Mouse (Mus musculus) intestine, embryonic 14.5 days (tissue): ENCODE results near the gene Nrbp1. TPM values are rescaled to one million over a fixed set of nuclear protein-coding genes. Genes with fewer than 3 reads are reported as not detected.

Experiments
- ATAC-seq: fragments of 200-750 bp; cut with Nextera tagmentation; replicated peaks from 2 replicates; pipeline ENCODE4 v1.8.0; 2017; ENCODE audit warnings: low read depth, moderate number of reproducible peaks, moderate TSS enrichment, moderate library complexity; ENCODE audit not compliant: low FRiP score, low TSS enrichment
- DNase-seq: peaks from one replicate; pipeline ENCODE4 v3.0.0-alpha.2; 2018; ENCODE audit warnings: low spot score
- H3K27ac ChIP-seq: fragments of 300-500 bp; sonication (generic); 2 replicates; pipeline ENCODE4 v1.5.1; 2014; ENCODE audit warnings: low read depth, mild to moderate bottlenecking, control low read depth
- H3K27me3 ChIP-seq: fragments of 300-500 bp; sonication (generic); replicated peaks from 2 replicates; pipeline ENCODE4 v1.6.1; 2014; ENCODE audit warnings: low read length, control low read depth; ENCODE audit not compliant: control insufficient read depth, insufficient read depth
- H3K36me3 ChIP-seq: fragments of 300-500 bp; sonication (generic); 2 replicates; pipeline ENCODE4 v1.6.1; 2014; ENCODE audit warnings: low read length, control low read depth; ENCODE audit not compliant: control insufficient read depth, insufficient read depth
- H3K4me1 ChIP-seq: fragments of 300-500 bp; sonication (generic); replicated peaks from 2 replicates; pipeline ENCODE4 v1.6.1; 2014; ENCODE audit warnings: low read length, control low read depth, mixed read lengths; ENCODE audit not compliant: control insufficient read depth, insufficient read depth
- H3K4me2 ChIP-seq: fragments of 300-500 bp; sonication (generic); 2 replicates; pipeline ENCODE4 v1.6.1; 2014; ENCODE audit warnings: low read length
- H3K4me3 ChIP-seq: fragments of 300-500 bp; sonication (generic); 2 replicates; pipeline ENCODE4 v1.5.1; 2014; ENCODE audit warnings: low read depth, low read length, control low read depth, mixed read lengths
- H3K9ac ChIP-seq: fragments of 300-500 bp; sonication (generic); 2 replicates; pipeline ENCODE4 v1.6.1; 2014; ENCODE audit warnings: mild to moderate bottlenecking, low read length
- H3K9me3 ChIP-seq: fragments of 300-500 bp; sonication (generic); 2 replicates; pipeline ENCODE4 v1.6.1; 2016; ENCODE audit warnings: low read length, control low read depth; ENCODE audit not compliant: control insufficient read depth
- WGBS: fragments of 180-500 bp; shearing (Covaris S2); extraction: QIAGEN DNeasy Blood & Tissue Kit; methylation state at CpG from one replicate; pipeline ENCODE4 v1.1.7; 2014; 5-methylcytosine and 5-hydroxymethylcytosine counted together
- polyA plus RNA-seq: library from polyadenylated mRNA; unstranded; fragments of >200 nt; fragmentation: Nextera tagmentation; extraction: Ambion mirVana; gene quantifications from 2 replicates; pipeline ENCODE4 v1.2.1, GENCODE M21; 2014

Gene Nrbp1
- polyA plus RNA-seq, 1 experiment from 2014 or later, result 138 TPM

DNA sequence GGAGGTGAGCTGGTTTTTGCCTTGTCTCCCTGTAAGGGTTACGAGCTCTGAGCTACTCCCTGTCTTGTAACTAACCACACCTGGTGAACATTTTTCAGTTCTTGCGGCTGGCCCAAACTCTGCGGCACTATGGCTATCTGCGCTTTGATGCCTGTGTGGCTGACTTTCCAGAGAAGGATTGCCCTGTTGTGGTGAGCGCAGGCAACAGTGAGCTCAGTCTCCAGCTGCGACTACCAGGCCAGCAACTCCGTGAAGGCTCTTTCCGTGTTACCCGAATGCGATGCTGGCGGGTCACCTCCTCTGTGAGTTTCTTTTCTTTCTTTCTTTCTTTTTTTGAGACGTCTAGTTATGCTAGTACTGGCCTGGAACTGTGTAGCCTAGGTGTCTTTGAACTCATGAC lies 43.6 kb upstream of the Nrbp1 start:
- Histone ChIP-seq H3K27ac (no peak overlapping the region), H3K27me3 (no peaks in the 10 kb centered on the region), H3K9ac (no peak overlapping the region), H3K4me2 (no peak overlapping the region), H3K4me3 (no peak overlapping the region), H3K9me3 (peaks cover 4% of the 10 kb centered on the region), H3K4me1 (peaks cover 19% of the 10 kb centered on the region), H3K36me3 (peaks cover 63% of the 10 kb centered on the region)
- ATAC-seq, result no peak
- peak; percentile 48 for DNase-seq
- WGBS, result 94% methylated on average over 12 of the region's 12 CpGs

DNA sequence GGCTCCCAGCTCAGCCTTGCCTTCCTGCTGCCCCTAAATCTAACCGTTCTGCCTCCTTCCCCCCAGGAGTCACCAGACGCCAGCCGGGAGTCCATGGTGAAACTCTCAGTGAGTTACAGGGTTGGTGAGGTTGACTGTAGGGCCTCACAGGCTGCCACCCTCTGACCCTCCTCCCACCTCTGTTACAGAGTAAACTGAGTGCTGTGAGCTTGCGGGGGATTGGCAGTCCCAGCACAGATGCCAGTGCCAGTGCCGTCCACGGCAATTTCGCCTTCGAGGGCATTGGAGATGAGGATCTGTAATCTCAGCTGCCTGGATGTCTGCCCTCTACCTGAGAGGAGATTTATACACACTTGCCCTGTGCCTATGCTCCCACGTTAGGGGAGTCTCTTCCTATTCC lies 42.5 kb upstream of the Nrbp1 start:
- Histone ChIP-seq H3K27me3 (no peaks in the 10 kb centered on the region), H3K4me3 (no peak overlapping the region), H3K4me1 (peaks cover 22% of the 10 kb centered on the region), H3K36me3 (peaks cover 67% of the 10 kb centered on the region), H3K4me2 (no peak overlapping the region), H3K9ac (no peak overlapping the region), H3K27ac (no peak overlapping the region), H3K9me3 (peaks cover 4% of the 10 kb centered on the region)
- ATAC-seq, result no peak
- 79% methylated on average over 9 of the region's 9 CpGs for WGBS
- no peak for DNase-seq

DNA sequence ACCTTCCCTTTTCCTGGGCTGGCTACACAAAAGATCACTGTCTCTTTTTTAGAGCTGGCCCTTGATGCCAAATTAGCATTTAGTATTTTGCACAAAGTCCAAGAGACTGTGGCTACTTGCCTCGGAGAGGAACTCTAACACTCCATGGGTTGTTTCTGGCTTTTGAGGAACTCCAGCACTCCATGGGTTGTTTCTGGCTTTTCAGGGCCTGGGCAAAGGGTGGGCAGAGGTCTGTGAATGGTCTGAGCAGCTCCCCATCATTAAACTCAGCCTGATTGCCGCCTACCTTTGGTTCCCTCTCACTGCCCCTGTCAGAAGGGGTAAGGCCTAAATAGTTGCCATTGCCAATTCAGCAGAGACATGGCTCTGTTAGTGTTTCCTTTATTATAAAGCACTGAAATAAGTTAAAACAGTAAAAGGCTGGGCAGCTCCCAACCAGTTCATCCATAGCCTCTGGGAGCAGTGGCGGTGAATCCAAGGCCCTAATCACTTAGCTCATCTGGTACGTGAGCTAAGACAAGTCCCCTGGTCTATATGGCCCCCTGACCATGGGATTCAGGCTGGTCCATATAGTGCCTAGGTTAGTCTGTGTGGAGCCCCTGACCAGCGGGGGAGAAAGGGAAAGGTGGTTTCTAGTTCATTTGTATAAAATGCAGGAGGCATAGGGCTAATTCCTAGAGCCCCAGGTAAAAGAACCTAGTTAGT lies 41.9 kb upstream of the Nrbp1 start:
- Histone ChIP-seq H3K9ac (no peak overlapping the region), H3K4me3 (no peak overlapping the region), H3K4me2 (no peak overlapping the region), H3K9me3 (peaks cover 4% of the 10 kb centered on the region), H3K27me3 (no peaks in the 10 kb centered on the region), H3K4me1 (peaks cover 22% of the 10 kb centered on the region), H3K27ac (no peak overlapping the region), H3K36me3 (peaks cover 73% of the 10 kb centered on the region)
- WGBS, result 85% methylated on average over 5 of the region's 5 CpGs
- ATAC-seq (no peak), DNase-seq (peak; percentile 52)

DNA sequence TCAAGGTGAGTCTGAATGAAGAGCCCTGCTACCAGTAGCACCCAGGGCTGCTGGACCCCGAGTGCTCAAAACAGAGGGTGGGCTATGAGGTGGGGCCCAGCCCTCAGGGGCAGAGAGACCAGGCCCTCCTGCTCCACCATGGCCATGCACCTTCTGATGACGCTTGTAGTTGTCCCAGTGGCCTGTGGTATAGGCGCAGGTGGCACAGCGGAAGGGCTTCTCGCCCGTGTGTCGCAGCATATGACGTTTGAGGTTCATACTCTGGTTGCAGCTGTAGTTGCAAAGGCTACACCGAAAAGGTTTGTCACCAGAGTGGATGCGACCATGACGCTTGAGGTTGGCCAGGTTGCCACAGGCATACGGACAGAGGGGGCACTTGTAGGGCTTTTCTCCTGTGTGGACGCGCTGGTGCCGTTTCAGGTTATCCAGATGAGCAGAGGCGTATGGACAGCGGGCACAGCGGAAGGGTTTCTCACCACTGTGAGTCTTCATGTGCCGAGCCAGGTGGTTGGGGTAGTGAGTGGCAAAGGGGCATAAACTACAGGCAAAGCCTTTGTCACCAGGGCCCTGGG lies 41.3 kb upstream of the Nrbp1 start:
- ATAC-seq, result no peak
- Histone ChIP-seq H3K4me1 (peaks cover 17% of the 10 kb centered on the region), H3K4me3 (no peak overlapping the region), H3K4me2 (no peak overlapping the region), H3K27ac (no peak overlapping the region), H3K27me3 (no peaks in the 10 kb centered on the region), H3K9me3 (peaks cover 4% of the 10 kb centered on the region), H3K36me3 (peaks cover 79% of the 10 kb centered on the region), H3K9ac (no peak overlapping the region)
- DNase-seq, result peak; percentile 49
- 91% methylated on average over 19 of the region's 19 CpGs for WGBS

DNA sequence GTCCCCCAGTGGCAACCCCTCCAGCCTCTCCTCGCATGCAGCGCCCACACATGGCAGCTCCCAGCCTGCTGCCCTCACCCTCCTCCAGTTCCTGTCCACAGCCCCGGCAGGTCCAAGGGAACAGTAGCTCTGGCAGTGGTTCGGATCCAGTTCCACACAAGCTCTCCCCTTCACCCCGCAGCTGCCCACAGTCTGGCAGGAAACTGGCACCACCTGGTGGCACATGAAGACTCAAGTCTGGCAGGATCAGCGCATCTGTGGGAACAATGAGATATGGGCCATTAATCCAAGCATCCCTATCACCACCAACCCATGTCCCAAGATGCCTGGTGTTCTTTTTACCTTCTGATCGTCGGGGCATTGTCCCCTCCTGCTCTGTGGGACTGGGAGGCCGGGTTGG lies 40.8 kb upstream of the Nrbp1 start:
- no peak overlapping the region for H3K9ac ChIP-seq
- ATAC-seq (no peak), DNase-seq (peak; percentile 52)
- no peak overlapping the region for H3K27ac ChIP-seq
- no peak overlapping the region for H3K4me3 ChIP-seq
- no peaks in the 10 kb centered on the region for H3K27me3 ChIP-seq
- H3K36me3 ChIP-seq, result peaks cover 80% of the 10 kb centered on the region
- 89% methylated on average over 9 of the region's 9 CpGs for WGBS
- H3K9me3 ChIP-seq, result peaks cover 4% of the 10 kb centered on the region
- H3K4me2 ChIP-seq, result no peak overlapping the region
- peaks cover 14% of the 10 kb centered on the region for H3K4me1 ChIP-seq

DNA sequence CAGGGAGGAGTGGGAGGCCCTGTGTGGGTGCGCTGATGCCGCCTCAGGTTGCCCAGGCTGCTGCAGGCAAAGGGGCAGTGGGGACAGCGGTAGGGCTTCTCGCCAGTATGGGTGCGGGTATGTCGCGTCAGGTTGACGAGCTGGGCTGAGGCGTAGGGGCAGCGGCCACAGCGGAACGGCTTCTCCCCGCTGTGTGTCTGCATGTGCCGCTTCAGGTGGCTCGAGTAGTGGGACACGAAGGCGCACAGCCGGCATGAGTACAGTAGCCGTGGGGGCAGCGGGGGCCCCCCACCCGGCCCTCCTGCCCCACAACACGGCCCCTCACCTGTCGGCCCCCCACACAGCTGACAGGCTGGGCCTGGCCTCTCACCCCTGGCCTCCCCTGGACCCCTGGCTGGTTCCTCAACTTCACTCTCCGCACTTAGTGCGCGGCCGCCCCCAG lies 40.3 kb upstream of the Nrbp1 start:
- ATAC-seq (no peak), DNase-seq (peak; percentile 53)
- Histone ChIP-seq H3K4me1 (peaks cover 14% of the 10 kb centered on the region), H3K27ac (no peak overlapping the region), H3K9me3 (peaks cover 4% of the 10 kb centered on the region), H3K27me3 (no peaks in the 10 kb centered on the region), H3K4me2 (no peak overlapping the region), H3K36me3 (peaks cover 80% of the 10 kb centered on the region), H3K9ac (no peak overlapping the region; the same call in 1 of the 2 replicates), H3K4me3 (no peak overlapping the region)
- 91% methylated on average over 27 of the region's 27 CpGs for WGBS

DNA sequence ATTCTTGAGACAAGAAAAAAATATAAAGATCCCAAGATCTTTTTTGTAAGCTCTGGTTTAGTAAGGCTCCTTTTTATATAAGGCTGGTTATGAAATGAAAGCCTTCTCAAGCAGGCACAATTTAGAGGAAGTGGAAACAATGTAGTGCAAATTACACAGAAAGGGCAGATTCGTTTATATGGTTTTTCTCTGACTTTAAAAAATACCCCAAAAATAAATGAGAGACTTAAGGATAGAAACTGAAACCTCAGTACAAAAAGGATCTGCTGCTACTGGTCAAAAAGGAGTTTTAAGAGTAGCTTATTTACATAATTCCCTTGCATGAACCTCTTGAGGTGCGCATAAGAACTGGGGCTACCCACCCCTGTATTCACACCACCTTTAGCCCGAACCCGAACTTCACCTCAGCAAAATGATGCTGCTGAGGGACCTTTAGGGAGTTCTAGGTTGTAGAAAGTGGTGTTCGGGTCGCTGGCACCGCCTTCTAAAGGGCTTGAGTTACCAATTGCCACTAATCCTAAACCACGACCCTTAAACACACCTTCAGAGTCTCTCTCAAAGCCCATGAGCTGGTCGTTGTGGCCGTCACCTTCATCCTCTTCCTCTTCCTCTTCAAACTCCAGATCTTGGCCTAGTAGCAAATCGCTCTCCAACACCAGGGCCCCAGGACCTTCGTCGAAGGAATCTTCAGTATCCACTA lies 39.5 kb upstream of the Nrbp1 start:
- Histone ChIP-seq H3K36me3 (peaks cover 80% of the 10 kb centered on the region), H3K27me3 (no peaks in the 10 kb centered on the region), H3K9me3 (peaks cover 4% of the 10 kb centered on the region), H3K4me1 (peaks cover 14% of the 10 kb centered on the region), H3K4me3 (peak overlapping the region; percentile 55), H3K9ac (peak overlapping the region; percentile 76), H3K27ac (peak overlapping the region; percentile 49; the same call in 1 of the 2 replicates), H3K4me2 (peak overlapping the region; percentile 64)
- WGBS, result 18% methylated on average over 13 of the region's 13 CpGs
- no peak for ATAC-seq
- peak; percentile 58 for DNase-seq

DNA sequence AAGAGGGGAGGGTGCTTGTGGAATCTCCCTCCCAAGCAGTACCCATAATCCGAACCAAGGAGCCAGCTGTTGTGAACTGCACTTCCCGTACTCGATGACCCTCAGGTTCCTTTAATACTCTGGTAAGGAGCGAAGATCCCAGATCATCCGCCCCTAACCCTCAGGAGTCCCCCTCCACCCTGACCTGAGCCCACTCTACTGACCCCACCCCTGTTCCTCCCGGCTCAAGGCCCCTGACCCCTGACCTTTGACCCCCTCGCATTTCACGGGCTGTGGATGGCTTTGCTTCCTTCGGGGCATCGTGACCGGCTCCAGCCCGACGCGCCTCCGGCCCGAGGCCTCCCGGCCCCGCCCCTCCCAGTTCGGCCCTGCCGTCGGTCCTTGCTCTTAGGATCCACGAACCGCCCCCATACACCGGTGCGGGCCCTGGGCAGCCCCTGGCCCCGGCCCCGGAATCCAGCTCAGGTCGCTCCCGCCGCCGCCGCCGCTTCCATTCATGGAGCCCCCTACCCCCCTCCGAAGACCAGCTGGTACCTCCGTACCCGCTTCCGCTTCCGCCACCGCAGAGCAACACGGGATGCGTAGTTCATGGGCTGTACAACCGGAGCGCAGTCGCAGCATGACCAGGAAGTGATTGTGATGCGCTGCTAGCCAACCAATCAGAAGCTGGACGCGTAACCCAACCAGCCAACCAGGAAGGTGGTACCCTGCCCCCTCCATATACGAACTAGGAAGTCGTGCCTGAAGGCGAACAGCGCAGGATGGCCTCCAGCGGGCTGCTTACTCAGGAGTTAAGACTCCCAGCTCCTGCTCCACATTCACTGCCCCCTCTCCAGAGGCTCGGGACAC lies 38.7 kb upstream of the Nrbp1 start, which contains the start of gene Zfp513:
Gene Zfp513 (minus strand): TSS at position 562 of the 849 bp plus-strand sequence.
- peak; percentile 96 for ATAC-seq
- H3K9me3 ChIP-seq, result peaks cover 4% of the 10 kb centered on the region
- peak; percentile 94 for DNase-seq
- peak within 1 kb of the TSS; percentile 55 for H3K4me3 ChIP-seq
- H3K27me3 ChIP-seq, result no peaks in the 10 kb centered on the region
- peak within 1 kb of the TSS; percentile 60 for H3K27ac ChIP-seq
- peaks cover 14% of the 10 kb centered on the region for H3K4me1 ChIP-seq
- WGBS, result 1% methylated on average over 53 of the region's 53 CpGs
- H3K36me3 ChIP-seq, result peaks cover 79% of the 10 kb centered on the region
- H3K9ac ChIP-seq, result peak within 1 kb of the TSS; percentile 76
- H3K4me2 ChIP-seq, result peak within 1 kb of the TSS; percentile 64
